Mouse (Mus musculus): Measurements from ENCODE around the gene Dpf2. TPM values are rescaled to one million over a fixed set of nuclear protein-coding genes. Genes with fewer than 3 reads are reported as not detected.
A peak's percentile ranks its signal among the peaks of the same experiment; 100 is the strongest.

Gene Dpf2
- total and polyA plus RNA-seq, 2 experiments from 2014 or later: 61.4 to 91.8 TPM

DNA sequence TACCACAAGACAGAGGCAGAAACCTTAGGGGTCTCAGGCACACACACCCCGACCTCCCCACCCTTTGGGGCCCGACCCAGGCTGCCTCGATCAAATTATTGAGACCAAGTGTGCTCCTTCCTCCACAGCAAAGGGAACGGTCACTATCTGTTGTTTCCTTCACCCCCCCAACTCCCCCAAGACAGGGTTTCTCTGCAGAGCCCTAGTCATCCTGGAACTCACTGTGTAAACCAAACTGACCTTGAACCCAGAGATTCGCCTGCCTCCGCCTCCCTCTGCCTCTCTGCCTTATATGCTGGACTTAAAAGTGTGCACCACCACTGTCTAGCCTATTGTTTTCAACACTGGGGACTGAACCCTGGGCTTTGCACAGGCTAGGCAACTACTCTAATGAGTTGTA is 41.1 kb downstream of the Dpf2 start:
- TF ChIP-seq CTCF (IDR thresholded peaks at IDR 0.05; ENCODE audit: low read depth) (no peak), EP300 (IDR thresholded peaks at IDR 0.05; ENCODE audit: low read depth) (no peak)
- H3K36me3 ChIP-seq (replicated peaks; ENCODE audit: control insufficient read depth, insufficient read depth, low read length): peaks cover 37% of the 10 kb centered on the region

DNA sequence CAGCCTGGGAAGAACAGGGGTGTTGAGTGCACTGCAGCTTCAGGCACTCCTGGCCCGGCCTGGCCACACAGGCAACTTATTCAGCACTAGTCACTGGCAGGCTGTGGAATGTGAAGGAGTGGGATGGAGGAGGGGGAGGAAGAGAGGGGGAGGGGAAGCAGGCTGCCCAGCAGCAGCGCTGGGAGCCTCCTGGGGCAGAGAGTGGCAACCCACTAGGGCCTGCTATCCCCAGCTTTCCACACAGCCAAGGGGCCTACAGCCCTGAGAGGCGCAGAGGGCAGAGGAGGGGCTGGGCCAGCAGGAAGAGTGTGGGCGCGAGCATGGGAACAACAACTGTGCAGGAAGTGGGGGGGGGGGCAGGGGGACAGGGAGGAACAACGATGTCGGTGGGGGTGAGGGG is 41.5 kb downstream of the Dpf2 start:
- peak overlapping the region; percentile 45 for H3K9ac ChIP-seq (replicated peaks; ENCODE audit: low read depth, low read length)
- no peaks in the 10 kb centered on the region for H3K27me3 ChIP-seq (ENCODE audit: control insufficient read depth, insufficient read depth, low read length)
- H3K4me3 ChIP-seq (ENCODE audit: low read depth, low read length): no peak overlapping the region; the same call in 1 of the 2 replicates
- peaks cover 13% of the 10 kb centered on the region for H3K4me1 ChIP-seq (ENCODE audit: control insufficient read depth, insufficient read depth)
- H3K4me2 ChIP-seq (ENCODE audit: low read depth, low read length): peak overlapping the region; percentile 43
- H3K9me3 ChIP-seq (replicated peaks; ENCODE audit: control insufficient read depth, low read length): no peaks in the 10 kb centered on the region
- TF ChIP-seq CTCF (IDR thresholded peaks at IDR 0.05; ENCODE audit: low read depth): no peak
- no peak for TF ChIP-seq EP300 (IDR thresholded peaks at IDR 0.05; ENCODE audit: low read depth)
- H3K36me3 ChIP-seq (replicated peaks; ENCODE audit: control insufficient read depth, insufficient read depth, low read length): peaks cover 37% of the 10 kb centered on the region
- WGBS: 5% methylated on average over 5 of the region's 7 CpGs
- H3K27ac ChIP-seq (ENCODE audit: low read depth): peak overlapping the region; percentile 66
- ATAC-seq (ENCODE audit: insufficient read depth, low read depth) (peak; percentile 67), DNase-seq (ENCODE audit: low spot score) (peak; percentile 66)

More for the DNA sequence above, 41.1 kb downstream of the Dpf2 start:
- Histone ChIP-seq H3K9ac (replicated peaks; ENCODE audit: low read depth, low read length) (peak overlapping the region; percentile 45; the same call in 1 of the 2 replicates), H3K27me3 (ENCODE audit: control insufficient read depth, insufficient read depth, low read length) (no peaks in the 10 kb centered on the region), H3K4me2 (ENCODE audit: low read depth, low read length) (peak overlapping the region; percentile 43; the same call in 1 of the 2 replicates), H3K4me3 (ENCODE audit: low read depth, low read length) (no peak overlapping the region; the same call in 1 of the 2 replicates), H3K9me3 (replicated peaks; ENCODE audit: control insufficient read depth, low read length) (no peaks in the 10 kb centered on the region), H3K27ac (ENCODE audit: low read depth) (peak overlapping the region; percentile 66), H3K4me1 (ENCODE audit: control insufficient read depth, insufficient read depth) (peaks cover 13% of the 10 kb centered on the region)
- WGBS: 46% methylated on average over 6 of the region's 6 CpGs
- DNase-seq (ENCODE audit: low spot score): no peak
- ATAC-seq (ENCODE audit: insufficient read depth, low read depth): peak; percentile 1; the same call in 1 of the 2 replicates

DNA sequence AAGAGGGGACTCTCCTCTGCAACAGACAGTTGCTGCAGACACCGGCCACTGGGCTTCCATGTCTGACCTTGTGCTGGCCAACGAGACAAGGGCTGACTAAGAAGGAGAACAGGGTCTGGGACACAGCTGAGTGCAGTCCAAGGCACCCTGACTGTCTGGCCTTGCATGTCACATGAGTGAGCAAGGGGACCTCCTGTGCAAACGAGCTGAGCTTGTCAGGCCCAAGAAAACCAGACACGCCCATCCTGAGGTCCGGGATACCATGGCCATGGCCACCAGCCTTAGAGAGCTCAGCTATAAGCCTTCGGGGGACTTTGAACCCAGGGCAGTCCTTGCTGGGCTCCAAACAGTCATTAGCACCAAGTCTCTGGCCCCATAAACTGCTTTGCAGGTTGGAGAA is 44.7 kb downstream of the Dpf2 start:
- Histone ChIP-seq H3K4me2 (ENCODE audit: low read depth, low read length) (no peak overlapping the region), H3K4me1 (ENCODE audit: control insufficient read depth, insufficient read depth) (peaks cover 25% of the 10 kb centered on the region), H3K36me3 (replicated peaks; ENCODE audit: control insufficient read depth, insufficient read depth, low read length) (peaks cover 53% of the 10 kb centered on the region), H3K27me3 (ENCODE audit: control insufficient read depth, insufficient read depth, low read length) (no peaks in the 10 kb centered on the region), H3K27ac (ENCODE audit: low read depth) (no peak overlapping the region), H3K9me3 (replicated peaks; ENCODE audit: control insufficient read depth, low read length) (no peaks in the 10 kb centered on the region), H3K4me3 (ENCODE audit: low read depth, low read length) (no peak overlapping the region), H3K9ac (replicated peaks; ENCODE audit: low read depth, low read length) (no peak overlapping the region)
- WGBS: 87% methylated on average over 6 of the region's 6 CpGs
- TF ChIP-seq CTCF (IDR thresholded peaks at IDR 0.05; ENCODE audit: low read depth) (no peak), EP300 (IDR thresholded peaks at IDR 0.05; ENCODE audit: low read depth) (no peak)
- ATAC-seq (ENCODE audit: insufficient read depth, low read depth): no peak
- DNase-seq (ENCODE audit: low spot score): no peak

DNA sequence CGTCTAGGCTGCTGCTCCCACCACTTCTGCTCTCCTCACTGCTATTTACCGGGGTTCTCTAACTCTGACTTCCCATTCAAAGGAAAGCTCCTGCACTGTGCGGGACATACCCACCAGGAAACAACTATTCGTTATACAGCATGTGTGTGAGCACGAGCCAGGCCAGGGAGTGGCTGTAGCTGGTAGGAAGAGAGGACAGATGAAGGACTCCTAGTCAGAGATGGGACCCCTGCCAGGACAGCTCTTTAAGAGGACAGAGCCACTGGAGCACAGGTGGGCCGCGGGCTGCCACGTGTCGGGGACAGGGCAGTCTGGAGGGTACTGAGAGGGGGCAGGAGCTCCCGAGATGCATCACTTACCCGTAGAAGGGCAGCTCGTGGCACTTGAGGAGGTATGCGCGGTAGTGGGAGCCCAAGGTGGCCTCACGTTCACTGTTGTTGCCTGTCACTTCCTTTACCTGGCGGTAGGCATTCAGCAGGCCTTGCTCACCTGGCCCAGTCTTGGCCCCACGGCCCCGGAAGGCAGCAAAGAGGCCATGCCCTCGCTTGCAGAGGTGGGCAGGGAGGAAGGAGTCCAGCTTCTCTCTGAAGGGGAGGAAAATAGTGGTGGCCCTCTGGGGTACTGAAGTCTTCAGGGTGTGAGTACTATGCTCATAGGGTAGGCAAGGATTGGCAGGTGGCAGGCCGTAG is 48.0 kb downstream of the Dpf2 start:
- TF ChIP-seq EP300 (IDR thresholded peaks at IDR 0.05; ENCODE audit: low read depth): no peak
- Histone ChIP-seq H3K27me3 (ENCODE audit: control insufficient read depth, insufficient read depth, low read length) (no peaks in the 10 kb centered on the region), H3K27ac (ENCODE audit: low read depth) (no peak overlapping the region), H3K4me1 (ENCODE audit: control insufficient read depth, insufficient read depth) (peaks cover 12% of the 10 kb centered on the region), H3K9ac (replicated peaks; ENCODE audit: low read depth, low read length) (no peak overlapping the region), H3K4me2 (ENCODE audit: low read depth, low read length) (no peak overlapping the region), H3K36me3 (replicated peaks; ENCODE audit: control insufficient read depth, insufficient read depth, low read length) (peaks cover 71% of the 10 kb centered on the region), H3K4me3 (ENCODE audit: low read depth, low read length) (no peak overlapping the region), H3K9me3 (replicated peaks; ENCODE audit: control insufficient read depth, low read length) (no peaks in the 10 kb centered on the region)
- DNase-seq (ENCODE audit: low spot score): peak; percentile 56
- 60% methylated on average over 20 of the region's 20 CpGs for WGBS
- ATAC-seq (ENCODE audit: insufficient read depth, low read depth): peak; percentile 74

DNA sequence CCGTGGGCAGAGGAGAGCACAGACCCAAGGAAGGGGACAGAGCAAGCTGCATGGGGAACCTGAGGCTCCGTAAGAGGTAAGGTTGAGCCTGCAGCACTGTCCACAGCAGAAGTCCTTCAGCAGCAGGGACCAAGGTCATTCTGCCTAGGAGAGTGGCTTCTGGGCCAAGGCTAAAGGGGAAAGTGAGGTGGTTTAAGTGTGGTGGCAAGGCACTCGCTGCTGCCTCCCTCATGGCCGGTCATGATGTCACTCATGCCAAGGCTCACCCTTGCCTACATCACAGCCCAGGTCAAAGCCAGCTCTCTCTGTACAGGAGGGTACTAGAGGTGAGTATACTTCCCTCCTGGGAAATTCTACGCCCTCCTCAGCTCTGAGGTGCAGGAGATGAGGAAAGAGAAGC is 49.0 kb downstream of the Dpf2 start:
- 79% methylated on average over 5 of the region's 5 CpGs for WGBS
- peaks cover 12% of the 10 kb centered on the region for H3K4me1 ChIP-seq (ENCODE audit: control insufficient read depth, insufficient read depth)
- no peak overlapping the region for H3K27ac ChIP-seq (ENCODE audit: low read depth)
- no peak for TF ChIP-seq CTCF (IDR thresholded peaks at IDR 0.05; ENCODE audit: low read depth)
- no peak for TF ChIP-seq EP300 (IDR thresholded peaks at IDR 0.05; ENCODE audit: low read depth)
- no peak for ATAC-seq (ENCODE audit: insufficient read depth, low read depth)
- peaks cover 71% of the 10 kb centered on the region for H3K36me3 ChIP-seq (replicated peaks; ENCODE audit: control insufficient read depth, insufficient read depth, low read length)
- no peak overlapping the region; the same call in 1 of the 2 replicates for H3K9ac ChIP-seq (replicated peaks; ENCODE audit: low read depth, low read length)
- H3K9me3 ChIP-seq (replicated peaks; ENCODE audit: control insufficient read depth, low read length): no peaks in the 10 kb centered on the region
- H3K27me3 ChIP-seq (ENCODE audit: control insufficient read depth, insufficient read depth, low read length): no peaks in the 10 kb centered on the region
- no peak for DNase-seq (ENCODE audit: low spot score)
- no peak overlapping the region for H3K4me2 ChIP-seq (ENCODE audit: low read depth, low read length)
- no peak overlapping the region for H3K4me3 ChIP-seq (ENCODE audit: low read depth, low read length)
